Mouse (Mus musculus) heart, embryonic 11.5 days (tissue): ENCODE measurements around the gene Dstyk. TPM values are rescaled to one million over a fixed set of nuclear protein-coding genes. Genes with fewer than 3 reads are reported as not detected.

Experiments
- ATAC-seq: fragments of 200-750 bp; cut with Nextera tagmentation; replicated peaks from 2 replicates; pipeline ENCODE4 v1.8.0; 2017; ENCODE audit warnings: moderate library complexity; ENCODE audit not compliant: insufficient number of reproducible peaks, low FRiP score, low TSS enrichment
- H3K27ac ChIP-seq: fragments of 300-500 bp; sonication (generic); 2 replicates; pipeline ENCODE4 v1.5.1; 2014; ENCODE audit warnings: mild to moderate bottlenecking, low read depth, low read length
- H3K27me3 ChIP-seq: fragments of 300-500 bp; sonication (generic); 2 replicates; pipeline ENCODE4 v1.6.1; 2014; ENCODE audit warnings: mild to moderate bottlenecking, low read length, mixed read lengths; ENCODE audit not compliant: control insufficient read depth, insufficient read depth
- H3K36me3 ChIP-seq: fragments of 300-500 bp; sonication (generic); 2 replicates; pipeline ENCODE4 v1.6.1; 2014; ENCODE audit warnings: mild to moderate bottlenecking, low read length, moderate library complexity, mixed read lengths; ENCODE audit not compliant: control insufficient read depth, insufficient read depth
- H3K4me1 ChIP-seq: fragments of 300-500 bp; sonication (generic); 2 replicates; pipeline ENCODE4 v1.6.1; 2014; ENCODE audit warnings: low read length; ENCODE audit not compliant: control insufficient read depth, insufficient read depth
- H3K4me2 ChIP-seq: fragments of 300-500 bp; sonication (generic); 2 replicates; pipeline ENCODE4 v1.6.1; 2014; ENCODE audit warnings: mild to moderate bottlenecking, moderate library complexity
- H3K4me3 ChIP-seq: fragments of 300-500 bp; sonication (generic); 2 replicates; pipeline ENCODE4 v1.5.1; 2014; ENCODE audit warnings: low read depth, low read length
- H3K9ac ChIP-seq: fragments of 300-500 bp; sonication (generic); 2 replicates; pipeline ENCODE4 v1.6.1; 2014; ENCODE audit warnings: mild to moderate bottlenecking, low read depth, low read length, moderate library complexity
- H3K9me3 ChIP-seq: fragments of 300-500 bp; sonication (generic); replicated peaks from 2 replicates; pipeline ENCODE4 v1.6.1; 2016; ENCODE audit warnings: low read length; ENCODE audit not compliant: control insufficient read depth
- WGBS: fragments of 180-500 bp; shearing (Covaris S2); extraction: QIAGEN DNeasy Blood & Tissue Kit; methylation state at CpG from one replicate; pipeline ENCODE4 v1.1.7; 2014; ENCODE audit not compliant: insufficient replicate concordance; 5-methylcytosine and 5-hydroxymethylcytosine counted together
- polyA plus RNA-seq: library from polyadenylated mRNA; unstranded; fragments of >200 nt; fragmentation: Nextera tagmentation; extraction: Ambion mirVana; gene quantifications from 2 replicates; pipeline ENCODE4 v1.2.1, GENCODE M21; 2014

The Dstyk gene
- polyA plus RNA-seq, 1 experiment from 2014 or later, result 11.9 TPM

GRCm38 (mm10) chr1:132420662-132421061 lies 3.3 kb downstream of the Dstyk start:
- no peak overlapping the region for H3K4me2 ChIP-seq
- H3K36me3 ChIP-seq, result no peaks in the 10 kb centered on the region
- no peak overlapping the region for H3K27ac ChIP-seq
- H3K4me3 ChIP-seq, result no peak overlapping the region
- H3K9ac ChIP-seq, result no peak overlapping the region
- H3K4me1 ChIP-seq, result no peaks in the 10 kb centered on the region; the same call in 1 of the 2 replicates
- H3K9me3 ChIP-seq, result no peaks in the 10 kb centered on the region
- 81% methylated on average over 7 of the region's 7 CpGs for WGBS
- no peaks in the 10 kb centered on the region for H3K27me3 ChIP-seq
- no peak for ATAC-seq

- no peak overlapping the region for H3K27ac ChIP-seq
- H3K36me3 ChIP-seq, result no peaks in the 10 kb centered on the region
- no peak overlapping the region for H3K4me2 ChIP-seq
- no peak overlapping the region for H3K9ac ChIP-seq
- H3K4me3 ChIP-seq, result no peak overlapping the region
- no peaks in the 10 kb centered on the region for H3K9me3 ChIP-seq
- no peaks in the 10 kb centered on the region for H3K27me3 ChIP-seq
- 87% methylated on average over 5 of the region's 5 CpGs for WGBS
- no peaks in the 10 kb centered on the region; the same call in 1 of the 2 replicates for H3K4me1 ChIP-seq
- ATAC-seq, result no peak
Observed at GRCm38 (mm10) chr1:132422912-132423696, 5.7 kb downstream of the Dstyk start.

GRCm38 (mm10) chr1:132425600-132425999 lies 8.2 kb downstream of the Dstyk start:
- no peaks in the 10 kb centered on the region for H3K36me3 ChIP-seq
- no peak for ATAC-seq
- H3K4me1 ChIP-seq, result no peaks in the 10 kb centered on the region
- H3K9me3 ChIP-seq, result no peaks in the 10 kb centered on the region
- H3K9ac ChIP-seq, result no peak overlapping the region
- H3K4me2 ChIP-seq, result no peak overlapping the region
- no peak overlapping the region for H3K4me3 ChIP-seq
- H3K27me3 ChIP-seq, result no peaks in the 10 kb centered on the region
- no peak overlapping the region for H3K27ac ChIP-seq

- Histone ChIP-seq H3K27me3 (no peaks in the 10 kb centered on the region), H3K27ac (no peak overlapping the region), H3K9me3 (no peaks in the 10 kb centered on the region), H3K4me1 (peaks cover 4% of the 10 kb centered on the region; the same call in 1 of the 2 replicates), H3K9ac (no peak overlapping the region), H3K4me3 (no peak overlapping the region), H3K36me3 (no peaks in the 10 kb centered on the region), H3K4me2 (no peak overlapping the region)
- ATAC-seq, result no peak
- WGBS, result 84% methylated on average over 3 of the region's 3 CpGs
Observed at GRCm38 (mm10) chr1:132430818-132431217, 13.5 kb downstream of the Dstyk start.

- ATAC-seq, result no peak
- peaks cover 4% of the 10 kb centered on the region; the same call in 1 of the 2 replicates for H3K4me1 ChIP-seq
Observed at GRCm38 (mm10) chr1:132431716-132432115, 14.4 kb downstream of the Dstyk start.

GRCm38 (mm10) chr1:132433349-132433748 lies 16.0 kb downstream of the Dstyk start:
- Histone ChIP-seq H3K4me2 (no peak overlapping the region), H3K27me3 (no peaks in the 10 kb centered on the region), H3K9ac (no peak overlapping the region), H3K4me1 (peaks cover 4% of the 10 kb centered on the region; the same call in 1 of the 2 replicates), H3K36me3 (no peaks in the 10 kb centered on the region), H3K9me3 (no peaks in the 10 kb centered on the region), H3K4me3 (no peak overlapping the region), H3K27ac (no peak overlapping the region)
- no peak for ATAC-seq
- 79% methylated on average over 5 of the region's 5 CpGs for WGBS

More at GRCm38 (mm10) chr1:132431716-132432115, 14.4 kb downstream of the Dstyk start:
- no peaks in the 10 kb centered on the region for H3K27me3 ChIP-seq
- no peaks in the 10 kb centered on the region for H3K36me3 ChIP-seq
- H3K27ac ChIP-seq, result no peak overlapping the region
- H3K9ac ChIP-seq, result no peak overlapping the region
- no peak overlapping the region for H3K4me3 ChIP-seq
- no peaks in the 10 kb centered on the region for H3K9me3 ChIP-seq
- H3K4me2 ChIP-seq, result no peak overlapping the region
- 74% methylated on average over 9 of the region's 9 CpGs for WGBS

- ATAC-seq, result no peak
- H3K4me3 ChIP-seq, result no peak overlapping the region
- H3K4me1 ChIP-seq, result peaks cover 4% of the 10 kb centered on the region; the same call in 1 of the 2 replicates
- no peak overlapping the region for H3K9ac ChIP-seq
- WGBS, result 88% methylated on average over 12 of the region's 12 CpGs
- no peak overlapping the region for H3K27ac ChIP-seq
- H3K4me2 ChIP-seq, result no peak overlapping the region
- H3K9me3 ChIP-seq, result no peaks in the 10 kb centered on the region
- H3K27me3 ChIP-seq, result no peaks in the 10 kb centered on the region
- no peaks in the 10 kb centered on the region for H3K36me3 ChIP-seq
Observed at GRCm38 (mm10) chr1:132434032-132434431, 16.7 kb downstream of the Dstyk start.

GRCm38 (mm10) chr1:132436320-132436958 lies 19.1 kb downstream of the Dstyk start:
- H3K4me2 ChIP-seq, result no peak overlapping the region
- H3K36me3 ChIP-seq, result peaks cover 8% of the 10 kb centered on the region
- H3K27ac ChIP-seq, result no peak overlapping the region
- ATAC-seq, result no peak
- no peak overlapping the region for H3K9ac ChIP-seq
- H3K4me1 ChIP-seq, result peaks cover 4% of the 10 kb centered on the region; the same call in 1 of the 2 replicates
- H3K4me3 ChIP-seq, result no peak overlapping the region
- no peaks in the 10 kb centered on the region for H3K9me3 ChIP-seq
- H3K27me3 ChIP-seq, result no peaks in the 10 kb centered on the region
- WGBS, result 77% methylated on average over 4 of the region's 4 CpGs
